Mouse (Mus musculus): ENCODE results near the gene Zfp553. TPM values are rescaled to one million over a fixed set of nuclear protein-coding genes. Genes with fewer than 3 reads are reported as not detected.
A peak's percentile ranks its signal among the peaks of the same experiment; 100 is the strongest.

The Zfp553 gene
- polyA plus RNA-seq, 2 experiments from 2014 or later = 6.6 to 7.9 TPM

DNA sequence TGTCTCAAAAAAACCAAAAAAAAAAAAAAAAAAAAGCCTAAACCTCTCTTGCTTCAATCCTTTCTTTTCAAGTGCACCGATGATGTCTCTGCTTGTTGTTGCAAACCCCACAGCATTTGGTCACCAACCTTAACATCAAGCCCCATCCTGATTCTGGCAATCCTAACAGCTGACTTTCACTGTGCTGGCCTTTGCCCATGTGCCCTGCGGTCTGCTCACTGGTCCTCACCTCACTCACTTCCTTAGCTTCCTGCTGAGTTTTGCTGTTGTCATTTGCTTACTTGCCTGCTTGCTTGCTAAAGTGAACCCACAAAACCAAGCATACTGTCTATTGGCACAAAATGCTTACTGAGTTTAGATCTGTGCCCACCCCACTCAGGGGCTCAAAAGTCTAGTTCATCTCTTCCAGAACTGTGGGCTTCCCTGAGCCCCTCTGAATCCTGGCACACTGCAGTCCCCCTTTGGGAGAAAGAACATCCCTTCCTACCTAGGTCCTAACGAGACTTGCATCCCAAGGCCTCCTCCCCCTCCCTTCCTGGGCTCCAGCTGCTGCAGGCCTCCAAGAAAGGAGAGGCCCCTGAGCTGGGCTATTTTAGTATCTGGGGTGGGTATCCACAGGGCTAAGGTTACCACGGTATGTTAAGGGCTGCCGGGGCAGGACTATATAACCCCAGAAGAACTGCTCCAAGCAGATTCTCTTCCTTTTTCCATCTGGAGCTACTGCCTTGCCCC lies 21.7 kb upstream of the Zfp553 start:
- no peak for ATAC-seq

DNA sequence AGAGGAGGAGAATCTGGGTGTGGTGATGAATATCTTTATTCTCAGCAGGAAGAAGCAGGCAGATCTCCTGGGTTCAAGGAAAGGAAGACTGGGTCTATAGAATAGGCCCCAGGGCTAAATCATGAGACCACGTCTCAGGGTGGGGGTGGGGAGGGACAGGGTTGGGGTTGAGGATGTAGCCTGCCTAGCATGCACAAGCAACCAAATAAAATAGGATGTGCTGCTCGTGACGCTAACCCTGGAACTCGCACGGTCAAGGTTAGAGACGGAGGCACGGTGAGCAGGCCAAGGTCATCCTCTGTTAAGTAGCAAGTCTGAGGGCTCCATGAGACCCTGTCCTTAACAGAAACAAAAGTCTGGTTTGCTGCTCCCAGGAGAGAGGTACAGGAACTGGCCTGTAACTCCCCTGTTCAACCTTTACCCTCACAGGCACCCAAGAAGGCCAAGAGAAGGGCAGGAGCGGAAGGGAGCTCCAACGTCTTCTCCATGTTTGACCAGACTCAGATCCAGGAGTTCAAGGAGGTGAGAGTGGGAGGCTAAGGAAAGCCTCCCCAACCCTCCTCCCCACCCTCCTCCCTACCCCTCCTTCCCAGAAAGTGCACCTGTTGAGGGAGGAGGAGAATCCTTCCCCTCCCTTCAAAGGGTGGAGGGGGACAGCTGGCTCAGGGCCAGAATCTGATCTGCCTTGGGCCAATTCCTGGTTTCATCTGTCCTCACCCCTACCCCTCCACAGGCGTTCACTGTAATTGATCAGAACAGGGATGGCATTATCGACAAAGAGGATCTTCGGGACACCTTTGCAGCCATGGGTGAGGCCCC lies 20.2 kb upstream of the Zfp553 start:
- no peak for ATAC-seq

DNA sequence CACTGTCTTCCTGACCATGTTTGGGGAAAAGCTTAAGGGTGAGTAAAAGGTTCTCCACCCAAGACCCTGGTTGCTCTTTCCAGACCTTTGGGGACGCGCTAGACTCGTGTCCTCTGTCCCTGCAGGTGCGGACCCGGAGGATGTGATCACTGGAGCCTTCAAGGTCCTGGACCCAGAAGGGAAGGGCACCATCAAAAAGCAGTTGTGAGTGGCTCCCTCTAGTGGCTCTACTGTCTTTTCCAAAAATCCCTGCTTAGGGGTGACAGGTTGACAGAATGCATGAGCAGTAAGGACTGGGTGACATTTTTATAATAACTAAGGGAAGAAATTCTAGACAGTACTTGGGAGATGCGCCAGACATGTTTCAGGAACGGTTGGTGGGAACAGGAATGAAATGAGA lies 19.4 kb upstream of the Zfp553 start:
- no peak for ATAC-seq

DNA sequence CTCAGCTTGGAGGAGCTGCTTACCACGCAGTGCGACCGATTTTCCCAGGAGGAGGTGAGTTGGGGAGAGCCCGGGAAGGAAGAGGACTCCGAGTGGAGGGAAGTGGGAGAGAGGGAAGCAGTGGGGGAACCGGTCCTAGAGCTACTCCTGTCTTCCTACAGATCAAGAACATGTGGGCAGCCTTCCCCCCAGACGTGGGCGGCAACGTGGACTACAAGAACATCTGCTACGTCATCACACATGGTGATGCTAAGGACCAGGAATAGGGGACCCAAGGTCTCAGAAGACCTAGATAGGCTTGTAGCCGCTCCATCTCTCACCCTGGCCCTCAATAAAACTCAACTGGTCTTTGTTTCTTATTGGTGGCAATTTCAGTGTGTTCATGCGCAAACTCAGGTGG lies 18.9 kb upstream of the Zfp553 start:
- ATAC-seq = no peak

DNA sequence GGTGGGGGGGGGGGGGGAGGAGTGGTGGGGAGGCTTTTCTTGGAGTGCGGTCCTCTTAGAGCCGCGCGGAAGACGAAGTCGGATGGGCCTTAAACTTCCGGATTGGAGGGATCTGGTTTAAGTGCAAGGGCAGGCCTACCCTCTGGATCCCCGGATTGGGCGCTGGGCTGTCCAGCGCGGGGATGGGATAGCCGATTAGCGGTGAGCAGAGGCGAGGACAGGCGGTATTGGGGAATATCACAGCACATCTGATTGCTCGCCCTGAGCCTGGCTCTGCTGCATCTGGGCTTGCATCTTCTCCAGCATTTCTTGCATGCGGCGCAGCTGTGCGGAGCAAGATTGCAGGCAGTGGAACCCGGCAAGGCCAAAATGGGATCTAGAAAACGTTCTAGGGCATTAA lies 18.3 kb upstream of the Zfp553 start:
- ATAC-seq = no peak

DNA sequence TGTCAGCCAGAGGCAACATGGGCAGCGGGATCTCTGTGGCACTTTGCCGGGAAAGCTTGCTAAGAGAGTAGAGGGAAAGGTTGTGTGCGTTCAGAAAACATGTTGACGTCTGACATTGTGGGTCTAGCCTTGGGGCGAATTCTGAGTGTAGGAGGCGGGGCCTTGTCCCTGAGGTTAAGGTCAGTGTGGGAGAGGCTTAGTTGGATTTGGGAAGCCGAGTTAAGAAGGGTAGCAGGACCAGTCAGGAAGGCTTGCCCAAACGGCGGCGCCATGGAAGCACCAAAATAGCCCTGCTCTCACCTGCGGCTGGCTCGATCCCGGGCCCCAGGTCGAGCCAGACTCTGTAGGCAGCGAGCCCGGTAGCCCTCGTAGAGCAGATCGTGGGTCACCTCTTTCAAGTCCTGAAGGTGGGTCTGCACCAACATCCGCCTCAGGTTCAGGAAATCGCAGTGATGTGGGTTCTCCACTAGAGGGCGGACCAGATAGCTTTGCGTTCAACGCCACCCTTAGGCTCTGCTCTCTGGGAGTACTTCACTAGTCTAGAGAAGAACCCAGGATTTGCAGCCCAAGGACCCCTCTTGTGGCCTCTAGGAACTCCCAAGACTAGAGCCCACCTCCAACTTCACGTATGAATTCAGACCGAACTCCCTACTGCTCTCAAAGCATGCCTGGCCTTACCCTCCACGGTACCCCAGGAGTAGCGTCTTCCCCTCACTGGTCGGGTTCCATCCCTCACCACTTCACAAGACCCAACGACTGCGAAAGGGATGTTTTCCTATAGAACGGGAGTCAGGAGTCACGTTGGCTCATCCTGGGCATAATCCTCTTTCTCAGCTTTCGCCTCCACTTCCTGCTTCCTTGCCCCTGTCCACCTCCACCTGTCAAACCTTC lies 17.6 kb upstream of the Zfp553 start:
- peak; percentile 57 for ATAC-seq

DNA sequence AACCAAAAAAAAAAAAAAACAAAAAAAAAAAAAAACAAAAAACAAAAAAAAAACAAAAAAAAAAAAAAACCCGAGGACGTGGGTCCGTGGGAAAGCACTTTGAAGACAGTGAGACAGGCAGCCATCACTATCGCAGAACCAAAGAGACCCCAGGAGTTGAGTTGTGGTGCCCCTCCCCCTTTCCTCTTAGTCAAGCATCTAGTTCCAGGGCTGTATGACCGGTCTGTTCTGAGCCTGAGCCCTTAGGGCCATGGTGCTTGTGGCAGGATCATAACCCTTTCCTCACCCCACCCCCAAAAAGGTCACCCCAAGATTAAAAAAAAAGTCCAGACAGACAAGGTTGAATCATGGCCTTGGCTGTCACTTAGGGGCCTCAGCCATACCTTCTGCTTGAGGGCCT lies 16.6 kb upstream of the Zfp553 start:
- no peak for ATAC-seq

DNA sequence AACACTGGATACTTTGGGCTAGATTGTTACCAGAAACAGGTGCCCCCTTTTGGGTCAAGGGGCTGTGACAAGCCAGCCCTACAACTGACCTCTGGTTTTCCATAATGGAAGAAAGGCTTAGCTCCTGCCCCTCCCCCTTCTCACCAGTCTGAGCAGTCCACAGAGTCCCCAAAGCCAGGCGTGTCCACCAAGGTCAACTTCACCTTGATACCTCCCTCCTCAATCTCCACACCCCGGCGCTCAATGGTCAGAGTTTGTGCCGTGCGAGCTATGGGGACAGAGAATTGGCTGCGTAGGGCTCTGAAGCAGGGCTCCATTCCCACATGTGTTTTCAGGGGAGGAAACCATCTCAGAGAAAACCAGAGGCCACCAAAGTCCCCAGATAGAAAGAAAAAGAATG lies 15.4 kb upstream of the Zfp553 start:
- ATAC-seq = no peak

DNA sequence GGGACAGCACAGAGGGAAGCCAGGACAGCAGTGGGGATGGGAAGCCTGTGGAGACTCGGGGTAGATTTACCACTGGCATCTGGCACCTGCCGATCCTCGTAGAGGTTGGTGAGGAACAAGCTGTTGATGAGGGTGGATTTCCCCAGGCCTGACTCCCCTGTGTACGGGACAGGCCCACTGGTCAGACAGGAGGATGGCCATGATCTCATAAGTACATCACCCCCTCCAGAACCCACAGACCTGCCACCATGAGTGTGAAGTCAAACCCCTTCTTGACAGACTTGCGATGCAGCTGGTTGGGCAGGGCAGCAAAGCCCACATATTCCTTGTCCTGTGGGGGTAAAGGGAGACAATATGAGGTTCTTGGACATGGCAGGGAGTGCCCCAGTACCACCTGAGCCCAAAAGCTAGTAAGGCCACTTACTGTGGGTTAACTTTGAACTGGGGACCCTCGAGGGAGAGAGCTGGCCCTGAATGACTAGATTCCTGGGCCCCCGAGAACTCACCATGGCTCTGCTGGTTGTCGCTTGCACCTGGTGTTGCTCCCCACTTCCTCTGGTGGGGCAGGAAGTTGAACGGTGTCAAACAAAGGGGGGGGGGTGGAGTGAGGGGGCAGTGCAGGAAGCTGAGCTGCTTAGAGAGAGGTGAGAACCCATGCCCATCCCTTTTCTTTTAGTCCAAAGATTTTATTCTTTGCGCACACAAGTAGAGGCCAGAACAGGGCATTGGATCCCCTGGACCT lies 14.8 kb upstream of the Zfp553 start:
- ATAC-seq = peak; percentile 81

DNA sequence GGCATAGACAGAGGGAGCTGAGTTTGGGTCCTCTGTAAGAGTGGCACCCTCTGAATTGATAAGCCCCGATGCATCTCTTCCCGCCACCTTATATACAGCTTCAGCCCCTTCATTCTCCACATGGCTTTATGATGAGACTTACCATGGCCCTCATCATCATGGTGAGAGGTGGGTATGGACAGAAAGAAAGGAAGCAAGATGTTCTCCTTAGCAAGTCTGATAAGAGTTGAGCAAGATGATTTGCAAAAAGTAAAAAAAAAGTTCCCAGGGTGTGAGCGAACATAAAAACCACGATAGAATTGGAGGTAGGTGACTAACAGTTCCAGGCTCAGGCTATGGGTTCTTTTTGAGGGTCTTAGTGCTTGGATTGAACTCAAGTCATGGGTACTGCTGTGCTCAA lies 14.2 kb upstream of the Zfp553 start:
- ATAC-seq = no peak

DNA sequence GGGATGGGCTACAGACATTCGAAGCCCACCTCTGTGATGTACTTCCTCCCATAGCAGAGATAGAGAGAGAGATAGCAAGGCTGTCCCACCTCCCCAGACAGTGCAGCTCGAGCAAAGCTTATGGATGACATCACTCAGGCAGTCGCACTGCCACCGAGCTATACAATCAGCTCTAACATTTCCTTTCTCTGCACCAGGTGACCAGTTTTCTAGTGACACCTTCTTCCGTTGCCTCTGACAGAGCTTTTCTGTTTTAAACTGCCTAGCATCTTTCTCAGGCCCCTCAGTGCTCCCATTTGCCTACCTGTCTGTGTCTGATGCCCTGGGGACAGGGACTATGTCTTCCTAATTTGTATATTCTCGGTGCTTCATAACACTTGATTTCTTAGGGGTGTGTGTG lies 12.4 kb upstream of the Zfp553 start:
- ATAC-seq = peak; percentile 85

DNA sequence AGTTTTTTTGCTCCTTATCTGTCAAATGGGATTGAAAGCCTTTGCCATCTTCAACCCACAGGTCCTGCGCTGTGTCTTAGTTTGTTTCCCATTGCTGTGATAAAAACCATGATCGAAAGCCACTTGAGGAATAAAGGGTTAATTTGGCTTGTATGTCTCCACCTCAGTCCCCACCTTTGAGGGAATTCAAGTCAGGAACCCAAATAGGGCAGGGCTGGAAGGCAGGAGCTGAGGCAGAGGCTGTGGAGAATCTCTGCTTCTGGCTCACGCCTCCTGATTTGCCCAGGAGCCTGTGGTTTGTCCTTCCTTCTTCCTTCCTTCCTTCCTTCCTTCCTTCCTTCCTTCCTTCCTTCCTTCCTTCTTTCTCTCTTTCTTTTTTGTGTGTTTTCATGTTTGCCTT lies 9.8 kb upstream of the Zfp553 start:
- ATAC-seq = no peak

DNA sequence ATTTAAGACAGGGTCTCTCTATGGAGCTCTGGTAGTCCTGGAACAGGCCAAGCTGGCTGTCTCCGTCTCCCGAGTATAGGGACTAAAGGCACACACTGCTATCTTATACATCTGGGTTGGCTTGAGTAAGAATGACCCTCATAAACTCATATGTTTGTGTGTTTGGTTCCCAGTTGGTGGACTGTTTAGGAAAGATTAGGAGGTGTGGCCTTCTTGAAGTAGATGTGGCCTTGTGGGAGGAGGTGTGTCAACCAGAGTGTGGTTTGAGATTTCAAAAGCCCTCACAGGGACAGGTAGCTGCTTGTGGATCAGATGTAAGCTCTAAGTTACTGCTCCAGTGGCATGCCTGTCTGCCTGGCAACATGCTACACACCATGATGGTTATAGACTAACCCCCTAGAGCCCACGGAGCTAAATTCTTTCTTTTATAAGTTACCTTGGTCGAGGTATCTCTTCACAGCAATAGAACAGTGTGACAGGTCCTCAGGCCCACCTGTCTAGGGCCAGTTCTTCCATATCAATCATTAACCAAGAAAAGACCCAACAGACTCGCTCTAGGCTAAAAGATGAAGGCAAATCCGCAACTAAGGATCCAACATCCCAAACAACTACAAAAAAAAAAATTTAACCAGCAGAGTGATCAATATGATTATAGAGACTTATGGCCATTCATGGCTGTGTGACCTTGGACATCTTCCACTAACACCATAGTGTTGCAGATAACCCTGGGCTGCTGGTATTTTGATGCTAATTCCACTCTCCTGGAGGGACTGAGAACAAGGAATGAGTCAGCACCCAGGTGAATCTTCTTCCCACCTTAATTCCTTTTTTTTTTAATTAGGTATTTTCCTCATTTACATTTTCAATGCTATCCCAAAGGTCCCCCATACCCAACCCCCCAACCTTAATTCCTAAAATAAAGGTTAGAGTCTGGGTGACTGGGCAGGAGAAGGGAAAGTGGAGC lies 9.1 kb upstream of the Zfp553 start:
- no peak for ATAC-seq

DNA sequence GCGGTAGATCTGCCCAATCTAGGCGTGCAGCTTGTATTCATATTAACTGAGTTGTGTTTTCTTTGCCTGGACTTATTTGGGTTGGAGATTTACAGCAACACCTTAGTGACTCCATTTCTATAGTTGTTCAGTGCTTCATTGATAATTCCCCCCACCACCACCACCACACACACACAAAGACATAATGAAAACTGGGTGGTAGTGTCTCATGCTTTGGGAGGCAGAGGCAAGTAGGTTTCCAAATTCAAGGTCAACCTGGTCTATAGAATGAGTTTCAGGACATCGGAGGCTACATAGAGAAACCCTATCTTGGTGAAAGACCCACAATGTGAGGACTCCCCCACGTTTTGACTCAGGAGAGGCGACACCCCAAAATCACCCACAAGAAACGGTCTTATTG lies 8.2 kb upstream of the Zfp553 start:
- no peak for ATAC-seq

DNA sequence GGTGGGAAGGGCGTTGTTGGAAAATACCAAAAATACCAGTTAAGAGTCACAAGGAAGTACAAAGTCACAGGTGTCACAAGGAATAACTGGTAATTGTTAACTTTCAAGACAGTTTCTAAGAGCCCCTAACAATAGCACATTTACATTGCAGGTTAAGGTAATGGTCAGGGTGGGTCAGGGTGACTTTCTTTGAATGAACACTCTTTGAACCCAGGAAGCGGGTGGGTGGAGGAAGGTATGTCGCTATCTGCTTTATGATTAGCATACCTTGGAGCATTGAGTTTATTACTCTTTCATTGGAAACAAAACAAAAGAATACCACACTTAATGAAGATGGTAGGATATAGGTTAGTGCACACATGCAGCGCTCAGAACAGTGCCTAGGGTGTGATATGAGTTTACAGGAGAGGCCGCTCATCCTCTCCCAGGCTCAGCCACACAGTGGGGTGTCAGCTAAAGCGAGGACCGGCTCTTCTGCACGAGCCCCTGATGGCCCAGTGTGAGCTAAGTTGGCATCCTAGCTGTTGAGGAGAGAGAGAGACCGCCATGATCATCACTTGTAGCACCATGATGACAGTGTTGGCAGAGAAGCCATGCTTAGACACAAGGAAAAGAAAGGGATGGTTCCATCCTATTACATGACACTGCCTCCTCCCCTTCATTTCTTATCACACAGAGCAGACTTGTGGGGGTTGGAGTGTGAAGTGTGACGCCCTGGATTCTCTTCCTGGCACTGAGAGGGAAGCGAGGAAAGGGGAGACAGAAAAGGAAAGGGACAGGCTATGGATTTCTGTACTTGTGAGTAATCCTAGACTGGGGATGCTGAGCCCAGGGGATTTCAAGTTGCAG lies 7.5 kb upstream of the Zfp553 start:
- ATAC-seq = no peak

DNA sequence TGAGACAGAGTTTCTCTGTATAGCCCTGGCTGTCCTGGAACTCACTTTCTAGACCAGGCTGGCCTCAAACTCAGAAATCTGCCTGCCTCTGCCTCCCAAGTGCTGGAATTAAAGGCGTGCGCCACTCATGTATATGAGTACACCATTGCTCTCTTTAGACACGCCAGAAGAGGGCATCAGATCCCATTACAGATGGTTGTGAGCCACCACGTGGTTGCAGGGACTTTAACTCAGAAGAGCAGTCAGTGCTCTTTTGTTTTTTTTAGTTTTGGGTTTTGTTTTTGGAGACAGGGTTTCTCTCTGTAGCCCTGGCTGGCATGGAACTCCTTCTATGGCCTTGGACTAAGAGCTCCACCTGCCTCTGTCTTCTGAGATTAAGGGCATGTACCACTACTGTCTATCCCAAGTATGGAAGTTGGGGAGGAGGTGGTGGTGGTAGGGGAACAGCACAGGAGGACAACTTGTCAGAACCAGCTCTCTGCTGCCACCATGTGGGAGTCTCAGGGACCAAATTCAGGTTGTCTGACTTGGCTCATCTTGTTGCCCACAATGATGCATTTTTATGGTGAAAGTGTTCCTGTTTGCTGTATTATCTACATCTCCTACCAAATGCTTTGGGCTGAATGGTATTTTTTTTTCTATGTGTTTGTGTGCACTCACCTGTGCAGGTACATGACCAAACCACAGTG lies 4.1 kb upstream of the Zfp553 start:
- peak; percentile 56 for ATAC-seq

DNA sequence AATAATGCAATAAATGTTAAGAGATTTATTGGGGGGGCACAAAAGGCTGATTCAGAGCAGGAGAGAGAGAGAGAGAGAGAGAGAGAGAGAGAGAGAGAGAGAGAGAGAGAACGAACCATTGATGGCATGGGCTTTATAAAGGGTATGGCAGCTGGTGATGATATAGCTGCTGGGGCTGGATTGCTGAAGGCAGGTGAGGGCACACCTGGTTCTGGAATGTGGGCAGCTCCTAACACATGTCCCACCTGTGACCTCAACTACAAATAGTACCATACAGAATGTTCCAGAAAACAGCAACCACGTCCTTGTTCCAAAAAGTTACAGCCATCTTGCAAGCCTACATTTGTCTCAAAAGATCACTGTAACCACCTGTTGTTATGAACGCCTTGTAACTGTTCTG lies 1.5 kb upstream of the Zfp553 start:
- no peak for ATAC-seq

DNA sequence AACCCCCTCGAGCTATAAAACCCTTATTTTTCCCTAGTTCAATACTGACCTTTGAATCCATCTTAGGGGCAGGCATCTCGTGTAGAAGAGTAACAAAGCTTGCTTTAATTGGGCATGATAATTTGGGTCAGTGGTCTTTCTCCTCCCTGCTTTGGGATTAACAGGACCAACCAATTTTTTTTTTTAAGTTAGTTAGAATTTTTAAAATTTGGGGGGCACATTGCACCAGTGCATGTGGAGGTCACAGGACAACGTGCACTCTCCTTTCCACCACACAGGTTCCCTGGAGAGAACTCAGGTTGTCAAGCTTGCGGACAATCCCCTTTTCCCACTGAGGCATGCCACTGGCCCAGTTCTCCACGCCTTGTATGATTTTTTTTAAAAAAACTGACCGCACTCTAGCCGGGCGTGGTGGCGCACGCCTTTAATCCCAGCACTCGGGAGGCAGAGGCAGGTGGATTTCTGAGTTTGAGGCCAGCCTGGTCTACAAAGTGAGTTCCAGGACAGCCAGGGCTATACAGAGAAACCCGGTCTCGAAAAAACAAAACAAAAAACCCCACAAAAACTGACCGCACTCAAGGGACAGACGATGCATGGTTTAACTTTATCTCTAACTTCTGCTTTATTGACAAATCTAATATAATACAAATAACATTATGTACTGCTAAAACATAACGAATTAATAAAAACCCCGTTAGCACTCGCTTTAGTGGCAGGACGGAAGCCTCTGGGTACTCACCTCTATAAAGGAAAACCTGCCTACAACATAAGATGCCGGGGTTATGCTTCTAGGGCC lies 837 bp upstream of the Zfp553 start:
- ATAC-seq = peak; percentile 15

DNA sequence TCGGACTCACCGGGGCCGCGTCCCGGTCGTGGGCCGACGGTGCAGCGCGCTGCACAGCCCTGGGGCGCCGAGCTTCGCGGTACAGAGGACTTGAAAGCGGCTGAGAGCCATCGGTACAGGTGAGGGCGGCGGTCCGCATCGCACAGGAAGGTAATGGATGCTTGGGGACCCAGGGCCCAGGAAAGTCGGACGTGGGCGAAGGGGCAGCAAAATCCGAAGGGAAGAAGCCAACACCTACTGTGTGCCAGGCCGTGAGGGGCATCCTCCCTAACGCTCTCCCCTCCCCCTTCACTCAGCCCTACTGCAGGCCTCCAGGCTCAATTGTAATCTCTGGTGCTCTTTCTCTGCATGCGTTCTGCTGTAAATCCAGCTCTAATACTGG lies 498 bp downstream of the Zfp553 start:
- ATAC-seq = peak; percentile 7
